Mouse (Mus musculus) gastrocnemius, adult 18-20 months (tissue): ENCODE data around the gene Rtl10. TPM values are rescaled to one million over a fixed set of nuclear protein-coding genes. Genes with fewer than 3 reads are reported as not detected.
"Not testable (repeated sequence)": the region's sequence is repeated elsewhere in the genome, so short reads cannot be mapped to it uniquely, and the experiment has no call there.

Experiments
- DNase-seq: peaks from one replicate; pipeline ENCODE4 v3.0.0; 2021; ENCODE audit warnings: low spot score
- total RNA-seq, 2 experiments: library from RNA; stranded (reverse); gene quantifications; 2 replicates each; pipeline ENCODE4 v1.2.3; 2021

The Rtl10 gene
- total RNA-seq, 2 experiments from 2014 or later, result 3.0 to 3.2 TPM

DNA sequence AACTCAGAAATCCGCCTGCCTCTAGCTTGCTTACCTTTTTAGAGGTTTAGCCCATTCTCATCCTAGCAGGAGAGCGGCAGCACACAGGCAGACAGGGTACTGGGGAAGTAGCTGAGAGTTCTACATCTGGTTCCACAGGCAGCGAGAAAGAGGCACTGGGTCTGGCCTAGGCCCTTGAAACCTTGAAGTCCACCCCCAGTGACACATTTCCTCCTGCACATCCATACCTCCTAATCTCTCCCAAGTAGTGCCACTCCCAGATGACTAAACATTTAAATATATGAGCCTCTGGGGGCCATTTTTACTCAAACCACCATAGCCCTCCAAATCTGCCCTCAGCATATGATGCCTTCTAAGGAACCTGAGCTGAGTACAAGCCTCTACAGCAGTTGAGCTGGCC, 16.3 kb upstream of the Rtl10 start:
- no peak for DNase-seq

DNA sequence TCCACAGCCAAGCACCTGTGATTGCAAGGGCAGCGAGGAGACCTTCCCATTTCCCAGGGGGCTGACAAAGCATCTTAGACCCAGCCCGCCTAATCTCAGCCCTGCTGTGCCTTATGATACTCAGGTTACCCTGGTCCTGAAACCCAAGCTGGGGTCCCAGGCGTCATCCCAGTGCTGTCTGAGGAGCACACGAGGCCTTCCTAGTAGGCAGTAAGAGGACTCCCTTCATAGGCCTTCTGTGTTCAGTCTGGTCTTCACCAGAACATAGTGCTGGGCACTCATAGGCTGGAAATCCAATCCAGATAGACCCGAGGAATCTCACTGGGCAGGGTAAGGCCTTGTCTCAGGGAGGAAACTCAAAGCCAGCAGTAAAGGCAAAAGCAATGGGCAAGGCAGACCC, 14.9 kb upstream of the Rtl10 start:
- no peak for DNase-seq

DNA sequence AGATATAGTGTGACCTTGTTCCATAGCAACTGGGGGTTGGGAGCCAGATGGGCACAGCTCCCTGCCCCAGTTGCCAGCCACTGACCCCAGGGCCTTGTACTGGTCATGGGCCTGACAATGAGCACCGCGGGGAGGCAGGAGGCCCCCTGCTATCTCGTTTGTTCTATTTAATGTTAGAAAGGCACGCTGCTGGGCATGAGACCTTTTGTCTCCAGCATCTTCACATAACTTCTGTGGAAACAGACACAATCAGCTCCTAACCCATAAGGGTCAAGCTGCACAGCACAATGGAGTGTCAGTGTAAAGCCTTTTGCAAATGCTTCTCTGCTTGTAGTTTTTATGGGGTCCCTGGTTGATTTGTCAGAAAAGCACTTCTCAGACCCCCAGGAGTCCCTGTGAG, 14.3 kb upstream of the Rtl10 start:
- no peak for DNase-seq

DNA sequence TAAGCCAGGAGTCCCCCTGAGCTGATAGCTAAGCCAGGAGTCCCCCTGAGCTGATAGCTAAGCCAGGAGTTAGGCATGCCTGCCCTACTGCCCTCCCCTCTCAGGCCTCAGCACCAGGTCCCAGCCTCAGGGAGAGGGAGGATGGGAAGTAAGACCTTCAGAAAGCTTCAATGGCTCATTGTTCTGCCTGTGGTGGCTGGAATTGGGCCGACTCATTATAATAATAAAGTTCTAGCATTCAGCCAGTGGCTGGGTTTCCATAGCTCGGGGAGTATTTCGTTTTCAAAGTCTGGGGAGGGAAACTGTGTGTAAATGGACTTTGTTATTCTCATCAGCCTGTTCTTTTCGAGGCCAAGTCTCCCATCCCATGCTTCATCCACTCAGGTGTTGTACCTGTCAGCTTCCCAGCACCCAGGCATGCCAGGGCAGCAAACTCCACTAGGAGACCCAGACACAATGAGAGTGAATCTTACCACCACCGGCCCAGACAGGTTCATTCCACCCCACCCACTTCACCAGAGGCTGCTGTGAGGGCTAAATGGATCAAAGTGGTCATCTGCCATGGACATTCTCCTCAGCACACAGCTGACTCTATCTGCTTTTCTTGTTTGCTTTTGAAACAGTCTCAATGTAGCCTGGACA, 13.8 kb upstream of the Rtl10 start:
- no peak for DNase-seq

DNA sequence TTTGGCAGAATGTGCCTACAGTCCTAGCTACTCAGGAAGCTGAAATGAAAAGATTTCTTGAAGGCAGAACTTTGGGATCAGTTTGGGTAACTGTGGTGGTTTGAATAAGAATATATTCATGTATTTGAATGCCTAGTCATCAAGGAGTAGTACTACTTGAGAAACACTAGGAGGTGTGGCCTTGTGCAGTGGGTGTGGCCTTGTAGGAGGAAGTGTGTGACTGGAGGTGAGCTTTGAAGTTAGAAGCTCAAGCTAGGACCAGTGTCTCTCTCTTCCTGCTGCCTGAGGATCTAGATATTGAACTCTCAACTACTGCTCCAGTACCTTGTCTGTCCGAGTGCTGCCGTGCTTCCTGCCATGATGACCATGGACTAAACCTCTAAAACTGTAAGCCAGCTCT, 12.6 kb upstream of the Rtl10 start:
- no peak for DNase-seq

DNA sequence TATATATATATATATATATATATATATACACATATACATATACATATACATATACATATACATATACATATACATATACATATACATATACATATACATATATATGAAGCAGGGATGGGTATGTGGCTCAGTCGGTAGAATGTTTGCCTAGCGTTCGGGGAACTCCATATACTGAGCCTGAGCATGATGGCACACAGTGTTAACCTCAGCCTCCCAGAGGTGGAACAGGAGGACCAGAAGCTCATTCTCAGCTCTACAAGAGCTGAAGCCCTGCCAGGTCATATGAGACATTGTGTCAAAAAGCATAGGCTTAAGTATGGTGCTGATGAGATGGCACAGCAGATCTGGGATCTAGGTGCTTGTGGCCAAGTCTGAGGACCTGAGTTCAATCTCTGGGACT, 8.4 kb upstream of the Rtl10 start:
- DNase-seq, result no peak

DNA sequence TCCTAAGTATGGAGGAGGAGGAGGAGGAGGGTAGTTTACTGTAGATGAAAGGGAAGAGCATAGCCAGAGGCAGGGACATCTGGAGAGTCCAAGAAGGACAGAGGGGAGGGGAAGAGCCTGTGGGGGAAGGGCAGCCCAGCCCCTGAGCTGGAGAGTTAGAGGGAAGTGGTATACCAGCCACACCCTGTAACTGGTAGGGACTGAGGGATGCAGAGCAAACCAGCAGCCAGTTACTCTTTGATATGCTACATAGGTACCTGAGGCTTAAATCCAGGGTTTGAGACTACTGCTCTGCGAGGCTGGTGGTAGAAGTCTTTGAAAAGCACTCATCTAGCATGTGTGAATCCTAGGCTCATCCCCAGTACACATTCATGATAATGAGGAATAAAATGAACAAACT, 7.8 kb upstream of the Rtl10 start:
- no peak for DNase-seq

DNA sequence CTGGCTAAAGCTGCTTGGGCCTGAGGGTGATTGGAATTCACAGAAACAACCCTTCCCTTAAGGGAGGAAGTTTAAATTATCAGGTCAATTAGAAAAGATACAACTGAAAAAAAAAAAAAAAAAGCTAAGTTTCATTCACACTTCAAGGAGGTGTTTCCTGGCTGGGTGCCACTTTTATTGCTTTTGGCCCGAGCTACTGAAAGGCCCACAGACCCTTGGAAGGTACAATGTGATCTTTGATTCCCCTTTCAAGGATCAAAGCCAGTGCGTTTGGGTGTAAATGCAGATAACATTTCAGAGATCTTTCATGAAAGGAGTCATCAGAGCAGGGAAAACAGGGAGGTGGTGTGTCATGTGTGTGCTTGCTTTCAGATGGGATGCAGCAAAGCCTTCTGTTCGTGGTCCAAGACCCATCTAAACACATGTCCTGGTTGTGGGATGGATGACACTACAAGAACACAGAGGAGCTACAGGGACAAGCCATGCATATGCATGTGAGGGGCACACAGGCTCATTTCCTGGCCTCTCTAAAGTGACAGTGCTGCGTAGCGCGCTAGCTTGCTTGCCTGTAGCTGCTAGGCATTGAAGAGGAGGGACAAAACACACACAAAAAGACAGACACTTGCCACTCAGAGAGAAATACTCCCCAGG, 711 bp upstream of the Rtl10 start:
- peak; percentile 16 for DNase-seq

DNA sequence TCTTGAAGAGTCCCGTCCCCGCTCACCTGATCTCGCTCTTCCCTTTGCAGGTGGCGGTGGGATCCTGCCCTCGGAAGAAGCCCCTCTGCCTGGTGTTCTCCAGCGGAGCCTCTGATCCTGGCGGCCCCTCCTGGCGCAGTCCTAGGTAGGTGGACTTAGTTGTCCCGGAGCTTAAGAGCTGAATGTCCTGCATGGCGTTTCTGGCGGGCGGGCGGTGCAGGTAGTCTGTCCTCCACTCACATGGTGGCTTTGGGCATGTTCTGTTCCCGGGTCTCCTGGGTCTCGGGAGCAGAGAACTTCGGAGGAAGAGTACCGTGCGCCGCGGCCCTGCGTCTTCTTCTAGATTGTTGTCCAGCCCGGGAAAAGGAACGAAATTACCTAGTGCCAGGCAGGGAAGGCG, 295 bp downstream of the Rtl10 start:
- DNase-seq, result peak; percentile 15

DNA sequence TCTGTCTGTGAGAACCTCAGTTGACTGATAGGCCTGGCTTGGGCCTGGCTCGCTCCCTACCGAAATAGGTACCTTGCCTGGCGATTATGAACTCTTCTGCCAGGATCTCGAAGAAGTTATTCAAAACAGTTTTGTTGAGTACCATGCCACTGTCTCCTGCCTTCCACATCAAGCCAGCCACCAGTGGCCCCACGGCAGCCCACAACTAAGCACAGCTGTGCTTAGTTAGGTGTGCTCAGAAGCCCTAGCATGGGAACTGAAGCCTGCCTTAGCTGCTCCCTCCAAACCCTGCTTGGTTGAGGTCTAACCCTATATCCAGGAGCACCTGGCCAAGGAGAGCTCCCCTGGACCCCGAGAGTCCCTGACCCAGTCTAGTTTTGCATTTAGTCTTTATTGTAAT, 2.8 kb downstream of the Rtl10 start:
- DNase-seq, result no peak

DNA sequence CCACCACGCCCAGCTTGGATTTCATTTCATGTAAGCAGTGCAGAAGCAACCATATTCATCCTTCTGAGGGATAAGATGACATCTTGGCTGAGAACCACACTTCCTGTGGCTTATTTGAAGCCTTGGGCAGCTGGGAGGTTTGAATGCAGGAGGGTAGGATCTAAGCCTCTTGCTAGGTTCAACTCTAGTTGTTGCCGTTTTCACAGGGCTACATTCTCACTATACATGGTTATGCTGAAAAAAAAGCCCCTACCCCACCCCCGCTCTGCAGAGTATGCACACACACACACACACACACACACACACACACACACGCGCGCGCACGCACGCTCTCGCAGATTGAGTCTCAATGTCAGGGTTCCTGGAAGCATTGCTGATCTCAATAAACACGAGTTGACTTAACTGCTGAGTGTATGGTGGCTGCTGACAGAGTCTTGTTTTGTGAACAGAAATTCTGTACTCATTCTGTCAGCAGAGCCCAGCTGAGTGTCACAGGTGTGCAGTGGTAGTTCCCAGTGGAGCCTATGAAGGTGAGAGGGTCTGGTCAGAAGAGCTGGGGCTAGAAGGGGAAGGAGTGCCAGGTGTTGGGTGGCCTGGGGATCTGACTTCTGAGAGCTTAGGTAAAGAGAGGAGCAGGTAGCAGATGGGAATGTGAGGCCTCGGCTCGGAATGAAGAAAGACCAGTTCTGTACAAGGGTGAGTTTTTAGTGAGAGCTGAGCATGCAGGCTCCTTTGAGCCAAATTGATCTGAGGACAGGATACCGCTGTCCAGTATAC, 5.1 kb downstream of the Rtl10 start:
- no peak for DNase-seq

DNA sequence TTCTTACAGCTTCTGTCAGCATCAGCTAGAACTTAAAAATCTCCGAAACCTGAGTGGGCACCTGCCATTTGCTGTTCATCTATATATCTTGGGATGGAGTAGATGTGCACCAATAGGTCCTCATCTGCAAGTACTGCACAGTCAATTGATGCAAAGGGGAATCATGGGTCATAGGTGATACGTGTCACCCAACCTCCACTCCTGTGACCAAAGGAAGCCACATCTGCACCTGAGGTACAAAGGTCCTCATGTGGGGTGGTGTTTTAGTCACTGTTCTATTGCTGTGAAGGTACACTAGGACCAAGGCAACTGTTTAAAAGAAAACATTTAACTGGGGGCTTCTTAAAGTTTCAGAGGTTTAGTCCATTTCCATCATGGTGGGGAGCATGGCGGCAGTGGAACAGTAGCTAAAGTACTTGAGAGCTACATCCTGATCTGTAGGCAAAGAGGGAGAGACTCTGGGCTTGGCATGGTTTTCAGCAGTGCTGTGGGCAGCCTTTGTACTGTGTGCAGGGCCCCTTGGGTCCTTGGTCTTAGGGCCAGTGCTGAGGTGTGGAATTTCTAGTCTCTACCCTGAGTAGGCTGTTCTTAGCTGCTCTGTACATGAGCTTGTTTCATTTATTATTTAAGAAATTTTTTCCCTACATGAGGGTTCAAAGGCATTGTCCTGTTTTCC, 8.0 kb downstream of the Rtl10 start:
- DNase-seq, result no peak

DNA sequence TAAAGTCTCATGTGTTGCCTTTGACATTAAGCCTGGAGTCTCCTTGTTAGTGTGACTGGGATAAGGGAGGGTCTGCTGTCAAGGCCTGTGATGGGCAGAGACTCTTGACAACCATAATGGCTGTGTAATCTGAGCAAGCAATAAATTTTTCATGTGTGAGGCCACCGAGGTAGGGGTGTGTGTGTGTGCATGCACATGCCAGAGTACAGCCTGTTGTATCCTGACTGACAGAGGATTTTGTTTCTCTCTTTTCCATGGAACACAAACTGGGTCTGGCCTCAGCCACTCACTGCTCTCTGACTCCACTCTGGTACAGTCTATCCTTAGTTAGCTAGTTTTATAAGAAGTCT, 8.5 kb downstream of the Rtl10 start:
- DNase-seq, result no peak

DNA sequence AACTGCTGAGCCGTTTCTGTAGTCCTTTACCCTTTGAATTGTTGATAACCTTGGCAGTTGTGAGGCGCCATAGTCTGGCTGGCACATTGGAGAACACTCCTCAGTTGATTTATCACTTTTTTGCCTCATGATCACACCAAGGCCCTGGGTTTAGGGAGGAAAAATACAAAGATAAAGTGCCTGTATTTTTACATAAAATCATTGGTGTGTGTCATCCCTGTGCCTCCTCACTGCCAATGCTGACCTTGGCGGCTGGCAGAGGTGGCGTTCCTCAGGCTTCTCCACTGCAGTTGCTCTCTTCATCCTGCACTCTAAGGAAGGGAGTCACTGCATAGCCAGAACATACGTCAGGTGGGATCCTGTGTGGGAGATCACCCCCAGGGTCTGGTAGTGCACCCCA, 13.0 kb downstream of the Rtl10 start:
- no peak for DNase-seq

DNA sequence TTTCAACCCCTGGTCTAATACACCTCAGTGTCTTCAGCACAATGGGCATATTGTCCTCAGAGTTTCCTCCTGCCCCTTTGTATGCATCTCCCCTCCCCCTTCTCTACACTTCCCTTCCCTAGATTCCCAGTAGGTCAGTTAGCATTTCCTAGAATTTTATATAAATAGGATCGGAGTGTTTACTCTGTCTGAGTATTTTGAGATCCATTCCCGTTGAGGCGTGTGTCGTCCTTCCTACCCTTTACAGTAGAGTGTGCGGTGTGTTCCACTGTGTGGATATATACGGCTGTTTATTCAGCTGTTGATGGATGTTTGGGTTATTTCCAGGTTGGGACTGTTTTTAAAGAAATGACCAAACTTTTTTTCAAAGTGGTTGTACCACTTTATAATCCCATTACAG, 14.8 kb downstream of the Rtl10 start:
- no peak for DNase-seq

DNA sequence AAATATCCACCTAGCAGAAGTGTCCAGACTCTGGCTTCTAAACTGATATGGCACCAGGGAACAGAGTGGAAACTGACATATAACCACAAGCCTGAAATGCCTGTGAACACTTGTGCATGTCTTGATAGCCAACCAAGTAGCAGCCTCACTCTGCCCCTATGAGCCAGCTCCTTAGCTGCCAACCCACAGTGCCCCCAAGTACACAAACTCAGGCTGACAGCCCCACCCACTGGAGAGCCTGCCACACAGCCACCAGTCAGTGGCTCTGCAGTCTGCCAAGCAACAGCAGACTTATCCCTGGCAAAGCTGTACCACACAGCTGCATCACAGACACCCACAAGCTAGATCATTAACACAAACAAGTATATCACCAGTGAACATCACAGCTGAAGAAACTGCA, 19.4 kb downstream of the Rtl10 start:
- DNase-seq, result peak; percentile 37

DNA sequence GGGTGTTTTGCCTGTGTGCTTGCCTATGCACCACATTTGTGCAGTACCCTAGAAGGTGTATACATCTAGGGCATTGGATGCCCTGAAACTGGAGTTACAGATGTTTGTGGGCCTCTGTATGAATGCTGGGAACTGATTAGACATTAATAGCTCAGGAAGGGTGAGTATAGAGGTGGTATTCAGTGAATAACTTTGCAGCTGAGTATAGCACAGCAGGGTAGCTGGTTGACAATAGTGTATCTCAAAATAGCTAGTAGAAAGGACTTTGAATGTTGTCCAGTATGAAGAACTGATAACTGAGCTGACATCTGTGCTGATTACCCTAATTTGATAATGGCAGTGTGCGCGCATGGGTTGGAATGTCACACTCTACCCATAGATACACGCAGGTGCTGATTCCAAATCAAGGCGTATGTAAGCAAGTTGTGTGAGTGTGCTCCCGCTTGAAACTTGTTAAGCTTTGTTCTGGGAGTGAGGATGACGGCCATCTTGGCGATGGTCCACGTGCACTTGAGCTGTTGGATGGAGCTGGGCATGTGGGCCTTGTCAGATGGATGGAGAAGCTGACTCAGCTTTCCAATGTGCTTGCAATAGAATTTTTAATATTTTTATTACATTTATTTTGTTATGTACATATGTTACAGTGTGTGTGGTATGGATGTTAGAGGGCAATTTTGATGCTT, 25.0 kb downstream of the Rtl10 start:
- no peak for DNase-seq

DNA sequence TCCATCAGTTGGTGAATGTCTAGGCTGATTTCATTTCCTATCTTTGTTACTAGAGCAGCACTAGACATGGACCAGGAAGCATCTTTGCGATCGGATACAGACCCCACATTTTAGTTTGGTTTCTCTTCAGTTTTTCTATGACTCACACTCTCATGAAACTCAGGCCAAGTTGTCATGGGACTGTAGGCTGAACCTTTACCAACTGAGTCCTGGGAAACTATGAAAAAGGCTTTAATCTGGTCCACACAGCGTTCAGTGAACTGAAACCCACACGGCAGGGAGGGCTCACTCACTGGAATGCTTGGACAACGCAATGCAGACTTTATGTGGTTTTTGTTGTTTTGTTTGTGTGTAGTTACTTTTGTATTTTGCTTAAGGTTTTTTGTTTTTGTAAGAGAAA, 30.0 kb downstream of the Rtl10 start:
- no peak for DNase-seq

DNA sequence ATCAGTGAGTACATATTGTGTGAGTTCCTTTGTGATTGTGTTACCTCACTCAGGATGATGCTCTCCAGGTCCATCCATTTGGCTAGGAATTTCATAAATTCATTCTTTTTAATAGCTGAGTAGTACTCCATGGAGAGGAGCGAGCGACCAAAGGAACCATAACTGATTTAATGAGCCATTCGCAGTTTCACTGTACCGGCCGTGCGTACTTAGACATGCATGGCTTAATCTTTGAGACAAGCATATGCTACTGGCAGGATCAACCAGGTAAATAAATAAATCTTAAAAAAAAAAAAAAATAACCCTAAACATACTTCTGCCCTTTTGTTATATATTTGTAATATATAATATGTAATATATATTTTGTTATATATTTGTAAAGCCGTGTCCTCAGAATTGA, 34.4 kb downstream of the Rtl10 start:
- DNase-seq, result not testable (repeated sequence)

DNA sequence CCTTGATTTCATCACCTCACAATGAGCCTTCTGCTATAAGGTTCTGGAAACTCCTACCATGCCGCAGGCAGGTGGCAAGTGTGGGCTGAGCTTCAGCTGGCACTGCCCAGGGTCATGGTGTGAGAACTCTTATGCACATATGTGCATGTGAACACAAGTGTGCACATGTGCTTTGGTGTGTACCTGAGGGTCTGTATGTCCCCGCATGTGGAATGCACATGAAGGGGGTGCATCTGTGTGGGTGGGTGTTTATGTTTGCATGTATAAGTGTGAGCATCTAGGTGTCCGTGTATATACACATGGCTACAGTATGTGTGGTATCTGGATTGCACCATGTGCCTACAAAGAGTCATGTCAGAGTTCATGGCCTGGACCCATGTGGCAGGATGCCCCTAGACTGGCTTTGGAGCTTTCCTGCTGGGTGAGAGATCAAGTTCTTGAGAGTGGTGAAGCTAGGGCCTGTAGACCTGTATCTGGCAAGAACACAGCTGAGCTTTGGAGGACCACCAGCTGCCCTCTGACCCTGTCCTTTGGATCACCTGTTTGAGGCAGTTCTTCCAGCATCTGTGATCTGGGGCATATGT, 38.8 kb downstream of the Rtl10 start:
- no peak for DNase-seq

DNA sequence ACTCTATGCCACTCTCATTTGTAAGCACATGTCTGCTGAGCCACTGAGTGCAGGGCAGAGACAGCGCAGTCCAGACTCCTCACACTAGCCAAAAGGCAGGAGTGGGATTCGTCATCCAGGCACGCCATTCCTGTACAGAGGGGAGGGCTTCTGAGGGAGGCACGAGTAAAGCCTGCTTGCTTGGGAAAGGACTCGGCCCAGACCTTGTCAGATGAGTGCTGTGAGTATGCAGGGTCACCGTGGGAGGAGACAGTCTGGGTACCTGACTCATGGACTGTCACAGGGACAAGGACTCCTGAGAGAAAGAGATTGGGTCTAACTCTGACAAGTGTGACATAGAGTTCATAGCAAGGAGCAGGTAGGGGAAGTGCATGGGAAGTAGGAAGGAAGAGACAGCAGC, 40.6 kb downstream of the Rtl10 start:
- no peak for DNase-seq
